Mouse (Mus musculus): ENCODE measurements around the gene Tmf1.

The Tmf1 gene

DNA sequence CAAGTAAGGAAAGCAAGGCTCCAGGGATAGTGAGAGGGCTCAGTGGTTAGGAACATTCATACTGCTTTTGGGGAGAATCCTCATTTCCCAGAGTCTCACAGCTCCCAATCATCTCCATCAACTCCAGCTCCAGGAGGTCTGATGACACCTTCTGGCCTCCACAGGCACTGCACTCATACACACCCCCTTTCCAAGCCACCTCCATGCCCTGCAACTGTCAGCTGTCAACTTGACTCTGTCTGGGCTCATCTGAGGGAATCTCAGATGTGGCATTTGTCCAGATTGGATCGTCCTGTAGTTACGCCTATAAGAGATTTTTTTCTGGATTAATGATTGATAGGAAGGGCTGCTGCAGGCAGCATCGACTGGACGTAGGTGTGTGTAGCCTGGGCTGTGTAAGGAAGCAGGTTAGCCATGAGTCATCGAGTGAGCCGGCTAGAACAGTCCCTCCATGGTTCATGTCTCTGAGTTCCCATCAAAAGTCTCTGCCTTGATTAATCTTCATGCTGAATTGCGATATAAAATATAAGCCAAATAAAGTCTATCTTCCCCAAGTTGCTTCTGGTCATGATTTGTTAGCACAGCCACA, 74.6 kb downstream of the Tmf1 start:
- DNase-seq: no peak
